Mouse (Mus musculus) adrenal gland, postnatal 36 days (tissue): ENCODE measurements at regions not wholly inside any gene's neighbourhood (a gene's known extent, or its start where the extent isn't known, plus 50 kb on each side); places are given as distances from the start of the nearest gene placed in this dataset.
A peak's percentile ranks its signal among the peaks of the same experiment; 100 is the strongest.

Experiments used
- DNase-seq, 2 experiments: peaks; one replicate each; pipeline ENCODE4 v3.0.0; 2021; ENCODE audit warnings: mixed read lengths in 1 of 2

DNA sequence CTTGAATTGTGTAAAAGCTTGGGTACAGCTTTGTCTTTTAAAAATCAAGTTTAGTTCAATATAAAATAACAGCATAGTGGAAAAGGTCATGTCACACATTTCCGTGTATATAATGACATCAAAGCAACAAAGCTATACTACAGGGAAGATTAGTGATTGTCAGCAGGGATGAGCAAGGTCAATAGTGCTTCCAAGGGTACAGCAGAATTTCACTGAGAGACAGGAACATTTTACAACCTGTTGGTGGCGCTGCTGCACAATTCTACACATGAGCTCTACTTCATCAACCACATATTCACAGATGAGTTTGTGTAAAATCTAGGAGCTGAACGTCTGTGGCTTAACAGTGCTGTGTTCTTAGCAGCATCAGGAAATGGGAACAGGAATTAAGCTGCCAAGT lies 74.3 kb upstream of the A2m start:
- peak; percentile 64 to 66 for DNase-seq

DNA sequence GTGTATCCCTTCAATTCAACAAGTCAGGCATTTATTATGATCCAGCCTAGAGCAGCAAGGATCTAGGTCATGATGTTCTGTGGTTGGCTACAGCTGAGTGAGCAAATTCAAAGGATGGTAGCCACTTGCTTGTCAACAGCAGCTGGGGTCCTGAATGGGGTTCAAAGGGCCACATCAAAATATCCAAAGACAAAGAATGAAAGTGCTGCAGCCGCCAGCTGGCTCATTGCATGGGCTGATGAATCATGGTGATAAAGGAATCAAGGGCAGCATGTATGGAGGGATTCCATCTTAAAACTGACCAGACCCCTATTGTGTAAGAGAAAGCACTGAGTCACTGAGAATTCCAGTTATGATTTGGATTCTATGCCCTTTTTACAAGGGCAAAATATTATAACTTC lies 74.8 kb upstream of the A2m start:
- DNase-seq: peak; percentile 3 to 27

DNA sequence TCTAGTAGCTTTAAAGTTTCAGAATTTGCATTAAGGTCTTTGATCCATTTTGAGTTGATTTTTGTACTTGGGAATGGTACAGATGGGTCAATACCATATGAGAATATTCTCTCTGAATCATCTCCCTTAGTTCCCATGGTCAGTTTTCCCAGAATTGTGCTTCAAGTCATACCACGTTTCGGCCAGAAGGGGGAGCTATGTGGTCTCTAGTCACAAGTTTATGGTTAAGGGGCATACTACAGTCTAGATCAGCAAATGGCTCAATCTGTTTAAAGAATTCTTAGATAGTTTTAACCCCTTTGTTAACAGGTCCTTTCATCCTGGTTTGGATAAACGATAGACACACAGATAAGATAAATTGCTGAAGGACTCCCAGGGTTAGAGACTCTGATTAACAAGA lies 78.7 kb upstream of the A2m start:
- peak; percentile 33 to 46 for DNase-seq

DNA sequence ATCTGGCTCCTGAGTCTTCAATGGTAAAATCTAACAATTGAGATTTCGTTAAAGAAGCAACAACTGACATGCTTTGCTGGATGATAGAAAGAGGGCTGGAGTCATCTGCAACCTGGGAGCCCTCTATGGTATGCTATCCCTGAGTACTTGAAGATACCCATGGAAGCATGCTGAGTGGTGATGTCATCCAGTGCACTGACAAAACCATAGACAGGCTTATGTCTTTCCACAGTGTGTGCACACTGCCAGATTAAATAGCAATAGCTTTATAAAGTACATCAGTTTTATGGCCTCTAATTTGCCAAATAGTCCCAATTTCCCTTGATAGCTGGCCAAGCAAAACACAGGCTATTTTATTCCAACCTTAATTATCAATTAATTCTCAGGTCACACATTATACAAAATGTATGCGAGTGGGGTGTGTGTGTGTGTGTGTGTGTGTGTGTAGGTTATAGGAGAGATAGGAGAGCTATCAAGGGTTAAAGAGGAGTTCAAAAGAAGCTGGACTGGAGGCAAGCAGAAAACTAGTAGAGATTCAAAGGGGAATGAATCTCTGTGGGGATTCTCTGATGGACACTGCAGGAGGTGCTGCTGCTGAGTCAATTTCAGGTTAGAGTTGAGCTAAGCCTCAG lies 80.1 kb upstream of the Iqsec3 start:
- DNase-seq: no peak

DNA sequence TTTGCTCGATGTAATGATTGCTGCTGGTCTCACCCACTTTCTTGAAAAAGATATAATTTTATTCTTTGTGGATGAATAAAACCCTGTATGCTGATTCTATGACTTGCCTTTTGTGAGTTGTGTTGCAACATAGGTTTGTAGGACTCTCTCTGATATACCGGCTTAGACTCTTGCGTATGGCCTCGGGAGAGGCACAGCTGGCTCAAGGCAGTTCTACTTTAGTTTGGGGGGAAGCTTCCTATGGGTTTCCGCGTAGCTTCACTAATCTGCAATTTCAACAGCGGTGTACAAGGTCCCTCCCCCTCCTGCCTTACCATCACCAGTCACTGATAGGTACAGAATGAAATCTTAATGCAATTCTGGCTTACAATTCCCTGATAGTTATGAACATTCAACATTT lies 60.0 kb upstream of the Iqsec3 start:
- DNase-seq: no peak

DNA sequence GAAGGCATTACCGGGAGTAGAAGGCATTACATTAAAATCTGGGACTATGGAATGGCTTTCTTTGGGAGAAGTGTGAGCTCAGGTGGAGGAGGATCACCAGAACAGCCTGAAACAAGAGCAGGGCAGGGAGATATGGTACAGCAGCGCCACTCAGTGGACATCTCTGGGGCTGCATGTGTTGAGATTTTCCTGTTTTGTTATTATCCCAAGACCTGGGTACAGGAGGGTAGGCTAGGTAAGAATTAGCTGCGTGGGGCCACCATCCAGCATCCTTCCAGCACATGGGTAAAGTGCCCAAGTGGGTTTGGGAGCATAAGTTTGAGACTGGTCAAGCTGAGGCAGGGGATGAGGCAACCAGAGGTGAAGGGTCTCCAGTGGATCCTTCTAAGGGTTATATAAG lies 59.4 kb upstream of the Iqsec3 start:
- DNase-seq: peak; percentile 59 to 61

DNA sequence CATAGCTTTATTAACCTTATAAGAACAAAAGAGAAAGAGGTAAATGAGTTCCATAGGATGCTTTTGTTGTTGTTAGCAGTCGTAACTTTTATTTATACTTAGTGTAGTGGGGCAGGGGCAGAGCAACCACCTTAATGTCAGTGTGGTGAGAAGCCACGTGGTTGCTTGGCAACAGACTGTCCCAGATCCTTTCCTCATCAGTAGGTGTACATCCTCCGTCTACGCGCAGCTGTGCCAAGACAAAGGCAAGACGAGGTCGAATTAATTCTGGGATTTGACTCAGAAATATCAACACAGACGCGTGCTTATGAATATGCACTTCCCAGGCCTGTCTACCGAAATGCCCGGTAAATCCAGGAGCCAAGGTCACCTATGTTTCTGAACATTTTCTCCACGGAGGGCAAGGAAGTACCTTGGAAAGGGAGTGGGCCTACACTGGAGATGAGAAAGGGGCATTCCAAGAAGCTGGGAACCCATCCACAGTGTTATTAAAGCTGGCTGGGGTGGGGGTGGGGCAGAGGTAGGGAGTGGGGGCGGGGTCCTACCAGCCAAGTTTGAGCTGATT lies 58.4 kb upstream of the Iqsec3 start:
- DNase-seq: no peak

DNA sequence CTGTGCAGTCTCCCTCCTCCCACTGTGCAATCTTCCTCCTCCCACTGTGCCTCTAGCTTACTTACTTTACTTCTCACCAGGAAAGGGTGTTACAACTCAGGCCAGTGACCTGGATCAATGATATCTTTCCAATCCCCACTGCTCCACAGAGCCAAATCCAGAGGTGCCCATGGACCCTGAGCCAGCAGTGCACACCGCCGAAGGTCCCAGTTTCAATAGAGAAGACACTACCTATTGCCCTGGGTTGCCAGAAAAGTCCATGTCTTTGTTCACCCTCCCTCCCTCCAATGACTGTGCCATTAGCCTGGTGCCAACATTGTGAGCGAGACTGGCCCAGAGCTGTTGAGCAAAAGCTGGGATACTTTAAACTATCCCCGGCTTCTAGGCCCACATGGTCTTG lies 53.8 kb upstream of the Iqsec3 start:
- DNase-seq: no peak

DNA sequence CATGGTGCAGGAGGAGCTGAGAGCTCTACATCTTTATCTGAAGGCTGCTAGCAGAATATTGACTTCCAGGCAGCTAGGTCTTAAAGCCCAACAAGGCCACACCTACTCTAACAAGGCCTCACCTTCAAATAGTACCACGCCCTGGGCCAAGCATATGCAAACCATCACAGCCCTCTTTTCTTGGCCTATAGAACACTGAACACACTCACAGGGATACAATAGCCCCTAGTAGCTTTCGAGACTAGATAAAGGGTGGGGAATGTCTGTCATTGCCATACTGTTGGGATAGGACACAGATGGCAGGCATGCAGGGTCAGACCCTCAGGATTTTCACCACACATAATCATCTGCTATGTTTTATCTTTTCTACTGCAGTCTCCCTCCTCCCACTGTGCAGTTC lies 52.6 kb upstream of the Iqsec3 start:
- DNase-seq: no peak

DNA sequence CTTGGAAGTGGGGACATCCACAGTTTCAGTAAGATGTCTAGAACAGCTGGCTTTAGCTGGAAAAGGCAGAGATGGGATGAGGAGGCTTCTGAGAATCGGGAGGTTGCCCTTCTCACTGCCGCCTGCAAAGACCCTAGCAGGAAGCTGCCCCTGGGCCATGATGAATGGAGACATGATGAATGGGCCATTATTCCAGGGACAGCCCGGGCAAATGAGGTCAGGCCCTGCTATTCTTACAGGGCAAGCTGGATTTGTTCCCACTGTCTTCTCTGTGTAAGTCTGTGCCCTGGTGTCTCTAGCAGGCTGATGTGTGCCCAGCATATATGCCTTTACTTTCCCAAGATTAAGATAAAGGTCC lies 51.1 kb upstream of the Iqsec3 start:
- DNase-seq: no peak

DNA sequence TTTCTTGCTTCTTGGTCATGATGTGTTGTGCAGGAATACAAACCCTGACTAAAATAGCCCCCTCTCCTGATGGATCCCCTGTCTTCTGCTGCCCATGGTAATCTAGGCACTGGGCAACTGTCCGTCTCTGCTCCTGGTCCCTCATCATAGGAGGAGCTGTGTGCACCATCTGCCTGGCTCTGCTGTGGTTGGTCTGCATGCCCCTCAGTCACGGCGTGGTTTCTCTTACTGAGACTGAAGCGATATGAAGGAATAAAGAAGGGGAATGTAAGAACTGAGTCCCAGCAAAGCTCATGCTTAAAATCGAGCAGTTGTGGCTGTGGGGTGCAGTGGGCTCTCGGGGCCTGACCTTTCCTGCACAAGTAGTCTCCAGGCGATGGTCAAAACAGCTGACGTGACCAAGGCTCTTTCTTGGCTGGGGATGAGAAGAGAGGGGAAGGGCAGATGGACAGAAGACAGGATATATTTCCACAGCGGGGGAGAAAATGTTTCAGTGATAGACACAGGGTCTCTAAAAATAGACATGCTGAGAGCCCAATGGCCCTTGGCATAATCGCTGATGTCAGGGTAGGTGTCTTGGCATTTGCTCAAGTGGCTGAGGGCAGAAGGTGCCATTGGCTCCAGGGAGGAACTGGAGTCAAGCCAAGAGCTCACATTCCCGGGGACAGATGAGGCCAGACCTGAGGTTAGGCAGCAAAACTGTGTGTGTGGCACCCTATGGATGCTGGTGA lies 50.6 kb upstream of the Iqsec3 start:
- peak; percentile 26 to 34 for DNase-seq
